Mouse (Mus musculus): Measurements from ENCODE around the gene Shb.
A peak's percentile ranks its signal among the peaks of the same experiment; 100 is the strongest.

Gene Shb

DNA sequence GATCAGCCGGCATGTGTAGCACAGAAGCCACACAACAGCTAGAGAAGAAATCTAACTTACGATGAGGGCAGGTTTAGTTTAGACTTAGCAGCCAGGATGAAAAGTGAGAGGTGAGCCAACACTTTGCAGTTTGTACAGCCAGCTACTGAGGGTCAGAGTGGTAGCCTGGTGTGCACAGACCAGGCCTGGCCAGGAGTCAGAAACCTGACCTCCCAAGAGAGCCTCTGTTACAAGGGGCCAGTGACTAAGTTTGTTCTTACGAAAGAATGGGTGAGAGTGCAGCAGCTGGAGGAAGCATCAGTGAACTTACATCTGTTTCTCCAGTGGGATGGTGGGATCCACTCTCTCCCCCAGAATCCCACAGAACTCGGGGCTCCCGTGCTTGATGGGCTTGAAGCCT is 85.1 kb downstream of the Shb start:
- DNase-seq: no peak

DNA sequence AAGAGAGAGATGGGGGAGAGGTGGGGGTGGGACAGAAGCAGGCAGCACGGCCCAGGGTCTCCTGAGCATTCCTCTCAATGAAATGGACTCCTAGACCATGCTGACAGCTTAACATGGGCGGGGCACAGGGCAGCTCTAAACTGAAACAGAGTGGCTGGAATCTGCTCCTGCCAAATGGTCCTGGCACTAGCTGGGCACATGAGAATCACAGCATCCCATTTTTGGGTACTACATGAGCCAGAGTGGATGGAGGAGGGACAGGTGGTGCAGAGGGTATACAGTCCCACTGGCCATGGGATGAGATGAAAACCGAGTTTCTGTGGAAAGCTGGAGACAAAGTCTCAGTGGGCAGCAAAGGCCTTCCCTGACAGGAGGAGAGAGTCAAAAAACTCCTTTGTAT is 87.0 kb downstream of the Shb start:
- DNase-seq: no peak

DNA sequence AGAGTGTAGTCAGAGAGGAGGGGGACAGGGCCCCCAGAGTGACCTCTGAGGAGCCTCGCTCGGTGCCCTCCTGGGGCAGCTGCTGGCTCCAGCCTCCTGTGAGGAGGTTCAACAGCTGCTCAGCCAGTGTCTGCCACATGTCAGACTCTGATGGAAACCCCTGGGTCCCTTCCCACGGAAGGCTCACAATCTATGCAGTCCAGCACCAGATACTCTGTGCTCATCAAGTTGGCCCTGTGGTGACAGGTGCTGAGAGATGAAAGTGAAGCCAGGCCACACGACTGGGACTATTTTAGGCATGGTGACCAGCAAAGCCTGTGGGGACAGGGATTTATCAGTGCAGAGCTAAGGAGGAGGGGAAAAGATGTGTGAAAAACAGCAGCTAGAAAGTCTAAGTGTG is 87.5 kb downstream of the Shb start:
- DNase-seq: no peak

DNA sequence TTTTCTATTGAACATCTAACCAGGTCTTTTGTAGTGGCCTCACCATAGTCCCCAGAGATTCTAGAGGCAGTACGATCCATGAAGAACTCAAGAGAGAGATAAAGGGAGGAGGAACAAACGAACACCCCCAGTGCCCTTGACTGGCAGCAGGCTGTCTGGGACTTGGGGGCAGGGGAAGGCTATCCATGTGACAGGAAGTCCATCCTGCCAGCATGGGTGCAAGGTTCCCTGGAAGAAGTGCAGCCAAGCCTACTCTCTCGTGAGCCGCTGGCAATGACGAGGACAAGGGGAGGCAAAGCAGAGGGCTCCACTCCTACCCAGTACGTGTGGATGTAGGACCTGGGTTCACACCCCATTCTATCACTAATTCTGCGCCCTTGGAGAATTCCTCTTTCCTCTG is 88.6 kb downstream of the Shb start:
- DNase-seq: no peak

DNA sequence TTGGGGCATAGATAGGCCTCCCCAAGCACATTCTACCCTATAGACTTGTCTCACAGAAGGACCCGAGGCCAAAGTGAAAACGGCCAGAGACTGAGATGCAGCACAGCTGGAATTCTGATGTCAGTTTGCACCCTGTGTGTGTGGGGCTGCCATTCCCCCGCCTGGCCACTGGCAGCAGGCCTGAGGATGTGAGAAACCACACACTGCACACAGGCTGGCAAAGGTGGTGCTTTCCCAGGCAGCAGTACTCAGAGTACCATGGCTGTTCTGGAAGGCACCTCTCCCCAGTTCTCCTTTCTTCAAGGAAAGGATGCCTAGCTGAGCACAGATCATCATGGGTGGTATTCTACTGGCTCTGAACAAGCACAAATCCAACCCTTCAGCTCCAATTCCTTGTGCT is 90.0 kb downstream of the Shb start:
- no peak for DNase-seq

DNA sequence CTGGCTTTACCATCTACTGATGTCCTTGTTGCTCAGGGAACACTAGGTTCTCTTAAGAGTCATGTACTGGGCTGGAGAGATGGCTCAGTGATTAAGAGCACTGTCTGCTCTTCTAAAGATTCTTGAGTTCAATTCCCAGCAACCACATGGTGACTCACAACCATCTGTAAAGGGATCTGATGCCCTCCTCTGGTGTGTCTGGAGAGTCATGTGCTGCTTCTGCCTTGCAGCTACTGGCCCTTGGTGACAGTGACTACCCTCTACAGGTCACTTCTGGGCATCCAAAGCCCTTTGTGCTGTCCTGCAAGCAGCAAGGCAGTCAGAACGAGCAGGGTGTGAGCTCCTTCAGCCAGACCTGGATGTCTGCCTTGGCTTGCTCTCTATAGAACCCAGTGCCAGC is 90.5 kb downstream of the Shb start:
- no peak for DNase-seq

DNA sequence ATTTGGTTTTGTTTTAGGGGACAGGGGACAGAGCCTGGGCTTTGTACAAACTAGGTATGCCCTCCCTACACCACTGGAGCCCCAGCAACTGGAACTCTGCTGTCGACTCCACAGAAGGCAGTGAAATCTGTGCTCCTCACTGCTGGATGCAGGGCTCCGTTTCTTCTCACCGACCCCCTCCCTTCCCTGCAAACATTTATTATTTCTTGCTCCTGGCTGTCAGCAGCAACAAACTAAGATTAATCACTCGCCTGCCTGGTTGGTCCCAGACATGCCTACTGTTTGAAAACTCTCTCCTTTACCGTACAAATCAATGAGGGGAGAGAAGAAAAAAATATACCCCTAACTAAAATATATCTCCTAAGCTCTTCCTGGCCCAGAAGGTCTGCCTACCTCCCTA is 93.0 kb downstream of the Shb start:
- DNase-seq: no peak

DNA sequence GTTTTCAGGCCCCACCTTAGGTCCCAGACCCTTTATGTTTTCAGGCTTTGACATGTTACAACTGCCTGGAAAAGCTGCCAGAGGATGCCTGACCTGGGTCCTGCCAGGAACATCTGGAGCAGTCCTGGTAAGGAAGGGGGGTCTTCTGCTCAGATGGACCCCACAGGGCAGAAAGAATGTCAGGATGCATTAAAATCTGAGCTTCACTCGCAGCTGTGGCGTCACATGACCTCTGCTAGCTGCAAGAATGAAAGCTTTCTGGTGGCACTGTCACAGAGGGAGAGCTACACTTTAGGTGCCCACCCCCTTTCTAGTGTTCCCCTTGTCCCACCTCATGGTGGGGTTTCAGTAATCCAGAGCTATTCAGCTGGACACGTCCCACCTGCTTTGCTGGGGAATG is 95.3 kb downstream of the Shb start:
- no peak for DNase-seq

DNA sequence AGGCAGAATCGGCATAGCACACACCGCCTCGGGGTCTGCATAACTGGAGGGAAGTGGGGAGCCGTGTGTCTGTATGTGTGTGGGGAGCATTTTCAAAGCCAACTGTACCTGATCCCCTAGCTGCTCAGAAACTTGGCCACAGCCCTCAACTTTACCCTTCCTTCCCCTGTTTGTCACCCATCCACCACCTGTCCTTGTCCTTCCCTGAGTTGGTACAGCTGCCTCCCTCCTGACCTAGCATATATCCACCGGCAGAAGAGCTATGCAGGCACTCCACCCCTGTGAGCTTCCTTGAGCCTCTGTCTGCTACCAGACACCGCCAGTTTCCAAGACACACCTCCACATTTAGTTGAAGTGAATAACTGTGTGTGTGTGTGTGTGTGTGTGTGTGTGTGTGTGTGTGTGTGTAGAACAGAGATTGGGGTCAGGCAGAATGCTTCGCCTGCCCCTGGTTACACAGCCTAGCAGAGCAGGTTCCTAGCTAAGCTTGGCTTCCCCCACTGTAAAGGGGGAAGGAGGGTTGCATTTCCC is 95.8 kb downstream of the Shb start:
- no peak for DNase-seq

DNA sequence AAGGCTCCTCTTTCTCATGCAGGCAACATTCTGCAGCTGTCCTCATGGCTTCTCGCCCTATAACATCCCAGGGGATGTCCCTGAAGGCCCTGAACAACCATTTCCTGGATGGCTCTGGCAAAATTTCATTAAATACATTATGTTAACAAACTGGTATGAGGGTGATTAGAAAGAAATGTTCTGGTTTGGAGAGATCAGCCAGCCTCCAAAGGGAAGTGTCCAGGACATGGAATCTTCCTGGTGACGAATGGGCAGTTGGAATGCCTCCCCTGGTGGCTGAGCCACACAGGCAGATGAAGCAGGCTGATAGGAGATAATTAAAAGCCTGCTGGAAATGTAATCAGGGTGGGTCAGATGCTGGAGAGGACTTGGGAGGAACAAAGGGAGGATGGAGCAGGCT is 96.4 kb downstream of the Shb start:
- DNase-seq: peak; percentile 97

DNA sequence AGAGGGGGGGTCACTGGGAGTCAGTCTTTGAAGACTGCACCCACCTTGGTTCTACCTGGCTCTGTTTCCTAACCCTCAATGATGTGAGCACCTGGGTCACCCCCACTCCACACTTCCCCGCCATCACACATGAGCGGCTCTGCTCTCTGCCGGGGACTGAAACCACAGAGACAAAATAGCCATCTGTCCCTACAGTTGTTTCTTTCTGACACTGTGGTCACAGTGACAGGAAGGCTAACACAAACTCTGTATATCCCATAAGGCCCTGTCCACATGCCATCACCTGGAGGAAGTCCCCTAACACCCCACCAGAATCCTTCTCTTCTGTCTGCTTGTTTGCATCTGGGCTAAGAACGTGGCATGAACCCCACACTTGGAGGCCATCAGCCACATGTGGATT is 97.6 kb downstream of the Shb start:
- DNase-seq: no peak

DNA sequence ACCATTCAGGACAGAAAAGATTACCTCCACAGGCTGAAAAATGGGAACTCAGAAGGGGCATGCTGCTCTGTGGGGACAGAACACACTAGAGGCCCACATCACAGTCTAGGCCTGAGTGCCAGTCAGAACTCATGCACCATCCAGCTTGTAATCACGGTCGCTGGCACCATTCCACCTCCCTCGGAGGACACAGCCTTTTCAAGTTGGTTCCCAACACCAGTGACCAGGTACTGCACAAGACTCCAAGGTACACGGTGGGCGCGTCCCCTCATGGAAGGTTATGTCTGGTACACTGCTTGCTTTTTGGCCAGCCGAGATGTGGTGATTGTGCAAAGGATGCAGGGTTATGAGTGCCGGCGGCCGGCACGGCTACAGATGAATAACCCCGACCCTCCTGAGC is 98.2 kb downstream of the Shb start:
- DNase-seq: no peak

DNA sequence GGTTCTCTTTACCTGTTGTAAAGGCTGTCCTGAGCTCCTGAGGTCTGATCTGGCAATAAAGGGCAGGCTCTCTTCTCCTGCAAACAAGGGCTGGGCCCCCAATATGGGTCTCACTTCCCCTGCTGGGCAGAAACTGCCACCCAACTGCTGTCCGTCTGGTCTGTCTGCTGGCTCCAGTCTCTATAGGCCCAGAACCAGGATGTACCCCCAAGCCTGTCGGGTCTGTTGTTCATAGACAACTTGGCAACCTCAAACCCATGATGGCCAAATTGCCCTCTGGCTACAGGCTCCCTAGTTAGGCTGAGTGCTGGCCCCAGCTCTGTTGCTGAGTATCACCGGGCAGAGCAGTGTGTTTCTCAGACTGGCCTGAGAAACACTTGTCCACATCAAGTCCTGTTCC is 100.5 kb downstream of the Shb start:
- no peak for DNase-seq

DNA sequence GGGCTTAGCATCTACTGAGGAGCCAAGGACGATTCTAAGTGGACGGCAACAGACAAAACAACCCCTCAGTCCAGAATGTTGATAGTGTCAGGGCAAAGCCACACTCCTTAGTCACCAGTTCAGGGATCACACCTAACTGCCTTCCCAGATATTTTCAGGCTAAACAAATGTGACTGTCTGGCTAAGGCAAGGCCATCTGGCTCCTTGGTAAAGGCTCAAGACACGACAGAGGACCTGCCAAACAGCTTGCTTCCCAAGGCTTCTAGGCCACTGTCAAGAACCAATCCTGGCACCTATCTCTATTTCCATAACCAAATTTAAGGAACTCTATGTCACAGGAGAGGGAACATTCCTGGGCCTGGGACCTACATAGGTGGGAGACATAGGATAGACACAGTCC is 101.0 kb downstream of the Shb start:
- DNase-seq: no peak

DNA sequence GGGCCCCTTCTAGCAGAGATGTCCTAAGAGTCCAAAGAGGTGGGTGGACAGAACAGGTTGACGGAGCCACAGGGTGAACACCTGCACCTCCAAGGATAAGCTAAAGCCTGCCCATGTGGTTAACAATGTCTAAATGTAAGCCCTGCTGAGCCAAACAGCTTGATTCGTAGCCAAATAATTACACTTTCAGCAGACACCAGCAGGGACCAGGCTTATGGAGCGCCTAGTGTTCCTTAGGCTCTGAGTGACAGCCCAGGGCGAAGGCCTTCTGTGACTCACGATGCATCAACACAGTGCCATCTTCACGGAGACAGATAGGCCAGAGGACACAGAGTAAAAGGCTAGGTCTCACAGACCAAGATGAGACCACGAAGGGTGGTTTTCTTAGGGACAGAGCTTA is 102.8 kb downstream of the Shb start:
- no peak for DNase-seq

DNA sequence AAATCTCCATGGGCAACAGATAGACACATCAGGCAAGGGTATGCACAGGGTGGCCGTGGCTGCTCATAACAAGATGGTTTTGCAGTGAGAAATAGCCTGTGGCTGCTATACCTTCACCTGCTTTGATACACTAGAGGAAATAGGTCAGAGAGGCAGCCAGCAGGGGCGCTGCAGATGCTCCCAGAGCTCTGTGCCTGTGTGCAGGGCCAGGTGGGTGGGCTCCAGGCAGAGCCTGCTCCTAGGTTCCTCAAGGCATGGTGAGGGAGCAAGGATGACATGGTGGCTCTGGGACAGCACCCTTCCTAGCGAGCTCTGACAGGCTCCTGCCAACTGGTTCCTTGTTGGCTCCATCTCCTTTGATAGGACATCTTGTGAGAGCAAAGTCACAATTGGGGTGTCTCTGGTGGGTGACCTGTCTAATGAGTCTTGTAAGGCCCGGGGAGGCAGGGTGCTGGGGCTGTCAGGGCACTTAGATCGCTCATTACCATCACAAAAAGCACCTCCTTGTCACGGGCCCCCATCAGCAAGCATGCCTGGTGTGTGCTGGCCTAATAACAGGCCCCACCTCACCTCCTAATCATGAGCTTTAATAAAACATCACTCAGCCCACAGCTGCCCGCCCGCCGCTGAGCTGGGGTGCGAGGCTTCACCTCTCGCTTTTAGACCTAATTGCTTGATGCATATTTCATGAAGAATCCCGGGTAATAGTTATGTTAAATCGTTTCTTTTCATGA is 105.4 kb downstream of the Shb start:
- no peak for DNase-seq

DNA sequence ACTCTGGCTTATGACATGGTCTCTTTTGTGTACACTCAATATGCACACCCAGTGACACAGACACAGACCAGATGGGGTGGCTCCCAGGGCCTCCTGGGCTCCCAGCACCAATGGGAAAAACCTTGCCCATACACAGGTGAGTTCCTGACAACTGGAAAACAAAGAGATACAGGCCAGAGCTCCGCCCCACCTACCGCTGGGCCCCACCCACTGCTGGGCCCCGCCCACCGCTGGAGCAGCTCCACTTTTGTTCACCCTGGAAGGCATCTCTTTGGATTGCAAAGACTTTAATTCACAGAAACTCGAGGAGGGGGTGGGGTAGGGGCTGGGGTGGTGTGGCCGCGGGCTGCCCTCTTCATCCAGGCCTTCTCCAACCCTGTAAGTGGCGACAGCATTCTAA is 108.9 kb downstream of the Shb start:
- no peak for DNase-seq

DNA sequence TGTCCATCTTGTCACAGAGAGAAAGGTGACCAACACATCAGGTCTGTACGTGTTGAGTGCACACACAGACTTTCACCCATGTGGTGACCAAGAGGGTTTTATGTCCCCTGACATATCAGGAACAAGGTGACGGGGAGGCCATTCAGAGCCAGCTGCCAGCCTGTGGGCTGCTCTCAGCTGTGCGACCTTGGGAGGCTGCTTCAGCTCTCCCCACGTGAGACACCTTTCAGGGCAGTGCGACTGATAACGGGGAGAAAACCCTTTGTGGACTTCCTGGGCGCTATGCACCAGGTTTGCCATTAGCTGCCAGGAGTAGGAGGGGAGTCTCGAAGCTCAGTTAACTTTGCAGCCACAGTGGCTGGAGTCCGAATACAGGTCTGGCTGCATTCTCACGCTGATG is 109.6 kb downstream of the Shb start:
- DNase-seq: no peak

DNA sequence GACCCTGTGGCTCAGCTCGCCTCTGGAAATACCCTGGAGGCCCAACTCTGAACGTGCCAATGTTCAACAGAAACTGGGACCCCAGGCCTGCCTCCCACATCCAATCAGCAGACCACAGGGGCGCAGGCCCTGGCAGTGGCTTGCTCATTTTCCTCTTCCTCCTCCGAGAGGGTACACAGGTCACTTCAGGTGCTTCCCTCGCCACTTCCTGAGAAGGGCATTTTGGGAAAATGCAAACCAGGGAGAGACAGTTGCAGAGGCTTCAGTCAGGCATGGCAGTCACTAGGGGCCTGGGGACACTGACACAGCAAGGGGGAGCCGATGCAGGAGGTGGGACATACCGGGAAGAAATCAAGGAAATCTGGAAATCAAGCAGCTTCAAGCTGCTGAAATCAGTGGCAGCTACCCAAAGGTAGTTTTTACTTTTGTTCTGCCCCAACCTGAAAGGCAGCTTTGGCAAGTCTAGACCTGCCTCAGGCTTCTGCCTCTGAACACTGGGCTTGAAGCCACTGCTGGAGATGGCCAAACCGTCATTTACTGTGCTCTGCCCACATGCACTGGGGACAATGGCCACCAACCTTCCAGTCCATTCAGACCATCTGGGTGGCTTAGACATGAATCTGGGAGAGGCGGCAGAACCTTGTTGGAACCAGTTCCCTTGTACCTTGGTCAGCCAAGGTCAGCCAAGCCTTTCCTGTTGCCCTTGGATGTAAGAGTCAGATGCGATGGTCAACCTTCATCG is 110.6 kb downstream of the Shb start:
- DNase-seq: no peak

DNA sequence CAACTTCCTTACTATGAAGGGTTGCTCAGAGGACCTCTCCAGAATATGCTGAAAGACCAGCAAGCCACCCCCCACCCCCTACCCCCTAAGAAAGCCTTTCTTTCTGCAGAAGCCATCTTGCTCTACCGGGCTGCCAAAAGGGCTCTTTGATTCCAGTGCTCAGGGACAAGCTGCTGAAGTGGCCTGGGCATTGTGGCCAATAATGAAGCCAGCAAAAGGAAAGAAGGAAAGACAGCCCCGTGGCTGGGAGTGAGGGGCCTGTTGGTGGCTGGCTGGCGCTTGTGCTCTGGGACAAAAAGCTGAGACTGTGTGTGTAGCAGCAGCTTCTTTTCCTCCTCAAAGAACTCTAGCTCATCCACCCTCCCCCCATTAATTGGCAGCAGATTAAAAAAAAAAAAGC is 111.5 kb downstream of the Shb start:
- DNase-seq: no peak

DNA sequence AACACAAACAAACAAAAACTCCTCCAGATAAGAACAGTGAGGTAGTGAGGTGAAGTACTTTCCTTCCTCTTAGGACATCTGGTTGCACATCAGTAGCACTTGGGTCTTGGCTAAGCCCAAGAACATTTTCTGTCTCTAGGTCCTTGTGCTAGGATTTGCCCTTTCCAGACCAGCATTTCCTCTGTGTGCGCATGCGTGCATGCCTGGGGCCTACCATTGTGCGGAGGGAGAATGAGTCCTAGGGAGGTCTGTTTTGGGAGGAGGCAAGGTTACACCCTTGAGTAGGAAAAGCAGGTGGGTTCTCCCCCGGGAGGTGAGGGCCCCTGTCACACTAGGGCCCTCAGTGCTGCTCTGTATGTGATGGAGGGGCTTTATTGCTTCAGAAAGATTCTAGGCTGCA is 113.2 kb downstream of the Shb start:
- no peak for DNase-seq

DNA sequence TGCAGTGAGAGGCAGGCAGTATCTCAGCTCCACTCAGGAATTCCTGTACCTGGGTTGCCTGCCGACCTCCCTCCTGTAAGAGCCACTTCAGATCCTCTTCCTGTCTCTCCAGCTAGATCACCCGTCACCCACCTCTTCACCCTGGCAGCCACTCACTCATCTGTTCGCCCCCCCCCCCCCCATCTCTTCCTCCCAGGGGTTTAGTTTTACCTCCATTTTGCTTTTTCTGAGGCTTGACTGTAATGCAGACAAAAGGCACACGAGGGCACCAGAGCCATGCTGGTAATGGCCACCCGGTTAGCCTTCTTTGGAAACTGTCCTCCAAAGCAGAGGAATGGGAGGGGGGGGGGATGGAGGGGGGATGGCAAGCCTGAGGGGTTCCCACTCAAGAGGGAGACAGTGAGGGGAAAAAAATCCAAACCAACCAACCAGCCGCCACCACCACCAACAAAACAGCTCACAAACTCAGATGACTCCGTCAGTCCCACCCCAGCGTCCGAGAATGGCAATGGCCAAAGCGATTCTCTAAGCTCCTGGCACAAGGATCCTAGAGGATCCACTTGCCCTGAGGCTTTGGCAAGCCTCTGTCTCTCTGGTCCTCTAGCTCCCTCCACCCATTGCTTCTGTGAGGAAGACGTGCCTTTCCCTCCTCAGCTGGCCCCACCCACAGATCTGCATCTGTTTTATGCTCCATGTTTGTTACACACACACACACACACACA is 113.9 kb downstream of the Shb start:
- peak; percentile 94 for DNase-seq

DNA sequence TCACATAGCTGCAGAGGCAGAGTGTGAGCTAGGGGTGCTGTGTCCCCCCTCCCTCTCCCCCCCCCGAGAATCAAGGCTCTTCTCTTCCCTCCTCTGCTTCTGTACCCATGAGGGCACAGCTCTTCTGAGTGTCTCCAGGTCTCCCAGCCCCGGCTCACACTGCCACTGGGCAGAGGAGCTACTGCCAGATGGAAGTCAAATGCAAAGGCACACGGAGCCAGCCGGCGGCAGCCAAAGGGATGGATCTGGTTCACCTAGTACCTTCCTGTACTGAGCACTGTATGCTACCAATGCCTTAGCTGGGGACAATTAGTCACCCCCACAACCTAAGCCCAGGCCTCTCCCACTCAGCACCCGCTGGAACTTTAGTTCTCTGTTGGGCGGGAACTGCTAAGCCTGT is 116.0 kb downstream of the Shb start:
- no peak for DNase-seq

Data from heart, adult 11 months (tissue).